Mouse (Mus musculus) ES-Bruce4 (cell line): ENCODE measurements around the gene Rnase12. TPM values are rescaled to one million over a fixed set of nuclear protein-coding genes. Genes with fewer than 3 reads are reported as not detected.

Source experiments
- H3K27ac ChIP-seq: 2 replicates; pipeline ENCODE4 v1.5.1; 2012; ENCODE audit warnings: low read length, inconsistent platforms; ENCODE audit not compliant: insufficient read depth
- H3K27me3 ChIP-seq: 2 replicates; pipeline ENCODE4 v1.6.1; 2012; ENCODE audit warnings: mild to moderate bottlenecking, low read length, inconsistent platforms; ENCODE audit not compliant: control insufficient read depth, poor library complexity, insufficient read depth, severe bottlenecking
- H3K36me3 ChIP-seq: 2 replicates; pipeline ENCODE4 v1.6.1; 2012; ENCODE audit warnings: inconsistent platforms, mild to moderate bottlenecking, low read length, moderate library complexity; ENCODE audit not compliant: control insufficient read depth, poor library complexity, insufficient read depth, severe bottlenecking
- H3K4me1 ChIP-seq: one replicate; pipeline ENCODE4 v1.8.1; 2011; ENCODE audit warnings: low read length; ENCODE audit not compliant: control insufficient read depth, insufficient read depth
- H3K4me3 ChIP-seq: 2 replicates; pipeline ENCODE4 v1.5.1; 2011; ENCODE audit warnings: low read depth, mild to moderate bottlenecking, low read length
- H3K9ac ChIP-seq: 2 replicates; pipeline ENCODE4 v1.6.1; 2012; ENCODE audit warnings: low read depth, mild to moderate bottlenecking, inconsistent platforms; ENCODE audit not compliant: poor library complexity, severe bottlenecking
- H3K9me3 ChIP-seq: replicated peaks from 2 replicates; pipeline ENCODE4 v1.6.1; 2012; ENCODE audit warnings: mild to moderate bottlenecking, low read length, inconsistent platforms; ENCODE audit not compliant: control insufficient read depth, poor library complexity, insufficient read depth, severe bottlenecking
- CTCF ChIP-seq: IDR thresholded peaks from one replicate; pipeline ENCODE4 v1.8.1; 2011; ENCODE audit warnings: low read depth, low read length
- EP300 ChIP-seq: IDR thresholded peaks from 2 replicates; pipeline ENCODE4 v1.6.1; 2011; ENCODE audit warnings: low read depth, low read length; ENCODE audit not compliant: insufficient read depth
- POLR2A ChIP-seq: IDR thresholded peaks from one replicate; pipeline ENCODE4 v1.8.1; 2011; ENCODE audit warnings: low read length; ENCODE audit not compliant: insufficient read depth
- polyA plus RNA-seq: library from polyadenylated mRNA; stranded (reverse); fragments of >200 nt; gene quantifications from 2 replicates; pipeline ENCODE4 v1.2.4, GENCODE M21; 2011; ENCODE audit warnings: low read depth; ENCODE audit not compliant: missing spikeins, insufficient read depth, insufficient read length

Gene Rnase12
- polyA plus RNA-seq, 1 experiment = not detected

DNA sequence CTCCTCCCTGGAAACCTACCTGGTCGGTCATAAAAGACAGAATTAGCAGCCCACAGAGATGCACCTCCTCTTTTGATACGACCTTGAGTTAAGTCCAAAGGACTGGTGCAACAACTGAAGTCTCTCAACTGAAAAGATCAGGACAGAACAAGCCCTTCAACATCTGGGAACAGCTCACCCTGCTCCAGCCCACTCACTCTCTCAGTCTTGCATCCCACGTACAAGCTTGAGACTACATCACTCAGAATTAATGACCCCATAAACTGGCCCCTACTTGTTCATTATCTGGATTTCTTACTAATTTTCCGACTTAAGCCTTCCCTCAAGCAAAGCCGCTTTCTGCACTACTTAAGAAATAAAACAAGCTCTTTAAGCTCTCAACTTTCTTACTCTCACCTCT, 4.3 kb downstream of the Rnase12 start:
- no peaks in the 10 kb centered on the region for H3K27me3 ChIP-seq
- H3K4me1 ChIP-seq = peaks cover 3% of the 10 kb centered on the region
- no peaks in the 10 kb centered on the region for H3K36me3 ChIP-seq
- no peak overlapping the region for H3K9ac ChIP-seq
- TF ChIP-seq EP300 (no peak), POLR2A (no peak), CTCF (no peak)
- H3K4me3 ChIP-seq = no peak overlapping the region
- no peak overlapping the region for H3K27ac ChIP-seq
- no peaks in the 10 kb centered on the region for H3K9me3 ChIP-seq

DNA sequence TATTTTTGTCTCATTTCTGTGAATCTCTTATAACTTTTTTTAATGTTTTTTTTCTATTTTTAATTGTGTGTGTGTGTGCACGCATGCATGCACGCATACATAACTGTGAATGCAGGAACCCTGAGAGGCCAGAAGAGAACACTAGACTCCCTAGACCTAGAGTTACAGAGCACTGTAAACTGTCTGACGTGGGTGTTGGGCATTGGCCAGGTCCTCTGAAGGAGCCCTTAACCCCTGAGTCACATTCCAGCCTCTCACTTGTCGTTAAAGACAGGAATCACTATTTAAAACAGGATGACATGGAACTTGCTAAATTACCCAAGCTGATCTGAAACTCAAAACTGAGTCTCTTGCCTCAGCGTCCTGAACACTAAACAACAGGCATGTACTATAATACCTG, 5.5 kb downstream of the Rnase12 start:
- TF ChIP-seq CTCF (no peak), POLR2A (no peak), EP300 (no peak)
- Histone ChIP-seq H3K9ac (no peak overlapping the region), H3K4me3 (no peak overlapping the region), H3K9me3 (no peaks in the 10 kb centered on the region), H3K4me1 (peaks cover 3% of the 10 kb centered on the region), H3K36me3 (no peaks in the 10 kb centered on the region), H3K27ac (no peak overlapping the region), H3K27me3 (no peaks in the 10 kb centered on the region)

DNA sequence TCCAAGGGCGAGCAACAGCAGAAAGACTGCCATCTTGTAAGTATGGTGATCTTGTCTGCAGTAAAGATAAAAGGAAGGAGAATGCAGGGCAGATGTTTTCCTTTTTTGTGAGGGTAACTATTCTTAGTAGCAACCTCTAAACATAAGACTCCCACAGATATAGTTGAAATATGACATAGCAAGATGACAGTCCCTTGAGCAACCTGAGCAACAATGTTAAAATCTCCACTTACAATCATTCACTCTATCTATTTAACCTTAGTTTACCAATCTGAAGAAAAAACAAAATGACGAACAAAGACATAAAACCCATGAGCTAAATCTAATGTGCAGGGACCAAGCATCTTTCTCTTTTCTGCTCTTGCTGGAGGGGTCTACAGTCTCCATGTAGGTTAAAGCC, 7.4 kb downstream of the Rnase12 start, which contains the start of gene Rnase11:
TSS of gene Rnase11 (minus strand) at position 101 of the 400 bp plus-strand sequence.
- no peaks in the 10 kb centered on the region for H3K27me3 ChIP-seq
- H3K36me3 ChIP-seq = no peaks in the 10 kb centered on the region
- H3K4me1 ChIP-seq = peaks cover 3% of the 10 kb centered on the region
- H3K27ac ChIP-seq = no peak within 1 kb of the TSS
- no peak within 1 kb of the TSS for H3K4me3 ChIP-seq
- H3K9me3 ChIP-seq = no peaks in the 10 kb centered on the region
- TF ChIP-seq CTCF (no peak), EP300 (no peak), POLR2A (no peak)
- no peak within 1 kb of the TSS for H3K9ac ChIP-seq

DNA sequence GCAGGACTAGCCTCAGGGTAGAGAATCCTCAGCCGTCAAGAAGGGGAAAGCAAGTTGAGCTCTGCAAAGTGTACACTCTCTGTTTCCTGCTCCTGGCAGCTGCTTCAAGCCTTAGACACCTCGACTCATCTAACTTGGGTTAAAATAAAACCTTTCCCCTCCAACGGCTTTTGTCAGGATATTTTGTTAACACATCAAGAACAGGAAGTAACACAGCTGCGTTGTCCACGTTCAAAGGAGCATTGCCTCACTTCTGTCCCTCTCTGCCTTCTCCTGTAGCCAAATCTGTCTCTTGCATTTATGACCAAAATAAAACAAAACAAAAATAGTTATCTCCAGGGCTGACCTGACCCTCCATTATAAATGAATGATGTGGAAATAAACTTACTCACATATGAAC, 9.6 kb downstream of the Rnase12 start:
- H3K9me3 ChIP-seq = no peaks in the 10 kb centered on the region
- H3K27me3 ChIP-seq = no peaks in the 10 kb centered on the region
- H3K36me3 ChIP-seq = no peaks in the 10 kb centered on the region
- no peaks in the 10 kb centered on the region for H3K4me1 ChIP-seq
- H3K27ac ChIP-seq = no peak overlapping the region
- H3K9ac ChIP-seq = no peak overlapping the region
- H3K4me3 ChIP-seq = no peak overlapping the region
- TF ChIP-seq CTCF (no peak), POLR2A (no peak), EP300 (no peak)

DNA sequence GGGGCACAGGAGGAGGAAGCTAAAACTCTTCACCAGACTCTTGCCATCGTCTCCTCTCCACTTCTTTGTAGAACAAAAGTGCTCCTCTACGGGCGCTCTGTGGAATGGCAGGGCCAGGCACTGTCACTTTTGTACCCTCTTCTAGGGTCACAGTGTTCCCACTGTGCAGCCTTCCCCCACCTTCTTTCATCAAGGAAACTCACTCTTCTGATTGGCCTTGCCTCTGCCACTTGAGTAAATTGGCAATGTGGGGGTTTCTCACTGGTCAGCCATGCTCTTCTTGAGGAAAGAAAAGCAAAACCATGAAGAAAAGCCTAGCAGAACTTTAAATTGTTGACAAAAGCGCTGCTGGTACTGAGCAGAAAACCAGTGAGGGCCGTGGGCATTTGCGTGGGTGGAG, 15.7 kb downstream of the Rnase12 start, which contains the start of gene Rnase9:
TSS of gene Rnase9 (minus strand) at position 101 of the 400 bp plus-strand sequence.
- H3K9ac ChIP-seq = no peak within 1 kb of the TSS
- no peak within 1 kb of the TSS for H3K27ac ChIP-seq
- no peak for TF ChIP-seq CTCF
- TF ChIP-seq EP300 = no peak
- TF ChIP-seq POLR2A = no peak
- H3K4me1 ChIP-seq = peaks cover 1% of the 10 kb centered on the region
- H3K27me3 ChIP-seq = no peaks in the 10 kb centered on the region
- no peaks in the 10 kb centered on the region for H3K36me3 ChIP-seq
- H3K4me3 ChIP-seq = no peak within 1 kb of the TSS
- H3K9me3 ChIP-seq = no peaks in the 10 kb centered on the region

DNA sequence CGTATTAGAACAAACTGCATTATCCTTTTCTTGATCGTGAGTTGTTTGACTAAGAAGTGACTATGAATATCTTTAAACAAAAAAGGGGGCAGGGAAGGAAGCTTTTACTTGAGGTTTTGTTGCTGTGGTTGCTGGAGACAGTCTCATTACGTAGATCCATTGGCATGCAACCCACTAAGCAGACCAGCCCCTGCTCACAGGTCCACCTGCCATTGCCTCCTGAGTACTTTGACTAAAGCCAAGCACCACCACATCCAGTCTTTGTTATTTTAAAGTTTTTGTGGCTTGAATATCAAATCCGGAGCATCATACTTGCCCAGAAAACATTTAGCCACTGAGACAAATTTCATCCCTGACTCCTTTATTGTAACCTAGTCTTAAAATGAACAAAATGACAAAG, 21.2 kb downstream of the Rnase12 start:
- H3K9ac ChIP-seq = no peak overlapping the region
- no peak overlapping the region for H3K27ac ChIP-seq
- no peak overlapping the region for H3K4me3 ChIP-seq
- H3K4me1 ChIP-seq = peaks cover 1% of the 10 kb centered on the region
- TF ChIP-seq CTCF (no peak), POLR2A (no peak), EP300 (no peak)
- no peaks in the 10 kb centered on the region for H3K27me3 ChIP-seq
- no peaks in the 10 kb centered on the region for H3K9me3 ChIP-seq
- no peaks in the 10 kb centered on the region for H3K36me3 ChIP-seq

DNA sequence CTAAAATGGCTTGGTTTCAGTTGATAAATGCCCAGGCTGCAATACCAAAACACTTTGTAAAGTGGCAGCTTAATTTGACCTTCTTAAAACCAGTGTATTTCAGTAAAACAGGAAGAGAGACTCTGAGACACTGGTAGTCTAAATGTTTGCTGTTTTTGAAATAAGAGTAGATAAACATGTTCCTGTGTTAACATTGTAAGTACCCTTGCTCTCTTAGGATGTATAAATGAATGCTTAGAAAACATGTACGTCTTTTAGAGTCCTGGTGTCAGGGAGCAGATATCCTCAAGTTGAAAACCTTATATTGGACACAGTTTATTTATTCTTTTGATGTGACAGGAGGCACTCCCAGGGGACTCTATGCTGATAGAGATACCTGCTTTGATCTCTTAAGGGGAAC, 22.3 kb downstream of the Rnase12 start:
- TF ChIP-seq CTCF = no peak
- TF ChIP-seq EP300 = no peak
- no peak for TF ChIP-seq POLR2A
- no peaks in the 10 kb centered on the region for H3K9me3 ChIP-seq
- H3K9ac ChIP-seq = no peak overlapping the region
- no peaks in the 10 kb centered on the region for H3K36me3 ChIP-seq
- no peak overlapping the region for H3K27ac ChIP-seq
- H3K4me1 ChIP-seq = peaks cover 1% of the 10 kb centered on the region
- H3K27me3 ChIP-seq = no peaks in the 10 kb centered on the region
- H3K4me3 ChIP-seq = no peak overlapping the region
